Mouse (Mus musculus) effector memory CD4-positive, alpha-beta T cell, adult 7 months (primary cell): ENCODE measurements around the gene Gm7861. TPM values are rescaled to one million over a fixed set of nuclear protein-coding genes. Genes with fewer than 3 reads are reported as not detected.

Experiments
- polyA plus RNA-seq: library from polyadenylated mRNA; unstranded; fragments of 100-300 nt; shearing (Covaris generic); gene quantifications from one replicate; pipeline ENCODE4 v1.2.1, GENCODE M21; 2017

Gm7861 gene
- not detected for polyA plus RNA-seq

DNA sequence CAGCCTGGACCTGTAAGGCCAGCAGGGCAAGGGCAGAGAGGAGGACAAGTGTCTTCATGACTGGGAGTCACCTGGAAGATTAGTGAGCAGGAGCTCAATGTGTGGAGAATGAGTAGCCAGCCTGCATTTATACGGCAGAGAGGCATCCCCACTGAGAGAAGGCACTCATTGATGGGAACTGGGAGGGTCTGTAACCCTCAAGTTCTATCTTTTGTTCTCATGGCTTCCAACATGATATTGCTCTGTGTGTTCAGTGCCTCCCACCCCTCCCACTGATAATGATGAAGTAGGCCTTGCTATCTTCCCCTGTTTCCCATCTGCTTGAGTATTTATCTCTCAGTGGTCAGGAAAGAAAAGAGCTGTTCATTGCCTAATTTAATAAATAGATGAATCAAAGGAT, at the start of gene Gm7861:
Gene Gm7861, minus strand, starts transcription at position 101 of the 400 bp plus-strand sequence.

DNA sequence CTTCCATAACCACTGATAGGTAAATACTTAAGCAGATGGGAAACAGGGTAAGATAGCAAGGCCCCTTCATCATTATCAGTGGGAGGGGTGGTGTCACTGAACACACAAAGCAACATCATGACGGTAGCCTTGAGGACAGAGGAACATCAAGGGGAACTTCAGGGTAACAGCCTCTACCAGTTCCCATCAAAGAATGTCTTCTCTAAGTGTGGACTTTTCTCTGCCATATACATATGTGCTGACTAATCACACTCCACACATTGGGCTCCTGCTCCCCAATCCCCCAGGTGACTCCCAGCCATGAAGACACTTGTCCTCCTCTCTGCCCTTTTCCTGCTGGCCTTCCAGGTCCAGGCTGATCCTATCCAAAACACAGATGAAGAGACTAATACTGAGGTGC, 23.6 kb upstream of the Gm7861 start, which contains the start of gene Defa26:
Gene Defa26, plus strand, starts transcription at position 301 of the 400 bp plus-strand sequence.

DNA sequence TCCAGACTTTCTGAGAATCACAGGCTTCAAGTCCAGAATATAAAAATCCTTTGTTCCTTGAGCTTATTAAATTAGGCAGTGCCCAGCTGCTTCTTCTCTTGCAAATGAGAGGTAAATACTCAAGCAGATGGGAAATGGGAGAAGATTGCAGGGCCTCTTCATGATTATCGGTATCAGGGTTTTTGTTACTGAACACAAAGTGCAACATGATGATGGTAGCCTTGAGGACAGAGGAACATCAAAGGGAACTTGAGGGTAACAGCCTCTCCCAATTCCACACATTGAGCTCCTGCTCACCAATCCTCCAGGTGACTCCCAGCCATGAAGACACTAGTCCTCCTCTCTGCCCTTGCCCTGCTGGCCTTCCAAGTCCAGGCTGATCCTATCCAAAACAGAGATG, 11.6 kb downstream of the Gm7861 start, which contains the start of gene Defa28:
Gene Defa28, plus strand, starts transcription at position 301 of the 400 bp plus-strand sequence.

DNA sequence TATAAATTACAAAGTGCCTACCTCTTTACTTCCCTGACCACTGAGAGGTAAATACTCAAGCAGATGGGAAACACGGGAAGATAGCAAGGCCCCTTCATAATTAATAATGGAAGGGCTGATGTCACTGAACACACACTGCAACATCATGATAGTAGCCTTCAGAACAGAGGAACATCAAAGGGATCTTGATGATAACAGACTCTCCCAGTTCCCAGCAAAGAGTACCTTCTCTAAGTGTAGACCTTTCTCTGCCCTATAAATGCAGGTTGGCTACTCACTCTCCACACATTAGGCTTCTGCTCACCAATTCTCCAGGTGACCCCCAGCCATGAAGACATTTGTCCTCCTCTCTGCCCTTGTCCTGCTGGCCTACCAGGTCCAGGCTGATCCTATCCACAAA, 29.2 kb downstream of the Gm7861 start, which contains the start of gene Defa37:
Gene Defa37, plus strand, starts transcription at position 301 of the 400 bp plus-strand sequence.

Other genes starting within 250 kb of the Gm7861 start
- gene Defa2, start 216.0 kb downstream of the Gm7861 start, polyA plus RNA-seq, result not detected
- gene Defa33, start 202.7 kb downstream of the Gm7861 start, polyA plus RNA-seq, result not detected
- not detected for gene Defa36, start 167.1 kb downstream of the Gm7861 start, polyA plus RNA-seq
- gene Gm7849, start 137.9 kb downstream of the Gm7861 start, polyA plus RNA-seq, result not detected
- not detected for gene Defa20, start 85.2 kb downstream of the Gm7861 start, polyA plus RNA-seq
- gene Defa32, start 65.5 kb downstream of the Gm7861 start, polyA plus RNA-seq, result not detected
- not detected for gene Defa37, start 29.1 kb downstream of the Gm7861 start, polyA plus RNA-seq
- gene Defa28, start 11.5 kb downstream of the Gm7861 start, polyA plus RNA-seq, result not detected
- not detected for gene Defa26, start 23.7 kb upstream of the Gm7861 start, polyA plus RNA-seq
- not detected for gene Defa17, start 61.3 kb upstream of the Gm7861 start, polyA plus RNA-seq
- not detected for gene Defa34, start 71.3 kb upstream of the Gm7861 start, polyA plus RNA-seq
- gene AY761184, start 109.1 kb upstream of the Gm7861 start, polyA plus RNA-seq, result not detected
- not detected for gene Defa24, start 140.0 kb upstream of the Gm7861 start, polyA plus RNA-seq
- gene Defb50, start 229.0 kb upstream of the Gm7861 start, polyA plus RNA-seq, result not detected
- gene Defb2, start 245.4 kb upstream of the Gm7861 start, polyA plus RNA-seq, result not detected